Mouse (Mus musculus) spleen, adult 2 months (tissue): ENCODE data around the gene Maea. TPM values are rescaled to one million over a fixed set of nuclear protein-coding genes. Genes with fewer than 3 reads are reported as not detected.

Experiments used
- DNase-seq, 2 experiments: peaks; one replicate each; pipeline versions ENCODE4 v3.0.0 to v3.0.0-alpha.2; 2012 to 2021; ENCODE audit warnings: low spot score in 2 of 2, low read depth in 1 of 2
- H3K27ac ChIP-seq: fragments of 200-500 bp; 2 replicates; pipeline ENCODE4 v1.5.1; 2012; ENCODE audit warnings: low read length, inconsistent platforms; ENCODE audit not compliant: insufficient read depth
- H3K27me3 ChIP-seq: fragments of 200-500 bp; 2 replicates; pipeline ENCODE4 v1.6.1; 2012; ENCODE audit warnings: mild to moderate bottlenecking, moderate library complexity, low read length, inconsistent platforms; ENCODE audit not compliant: control insufficient read depth, insufficient read depth
- H3K36me3 ChIP-seq: fragments of 200-500 bp; 2 replicates; pipeline ENCODE4 v1.6.1; 2012; ENCODE audit warnings: mild to moderate bottlenecking, low read length, inconsistent platforms; ENCODE audit not compliant: control insufficient read depth, insufficient read depth
- H3K4me1 ChIP-seq: fragments of 200-500 bp; 2 replicates; pipeline ENCODE4 v1.6.1; 2011; ENCODE audit warnings: inconsistent platforms; ENCODE audit not compliant: control insufficient read depth, insufficient read depth, insufficient read length
- H3K4me3 ChIP-seq: fragments of 200-500 bp; 2 replicates; pipeline ENCODE4 v1.5.1; 2011; ENCODE audit warnings: mild to moderate bottlenecking, inconsistent platforms; ENCODE audit not compliant: insufficient read depth, insufficient read length; ENCODE audit errors: extremely low read depth
- CTCF ChIP-seq: fragments of 200-500 bp; IDR thresholded peaks from 2 replicates; pipeline ENCODE4 v1.5.1; 2011; ENCODE audit warnings: mild to moderate bottlenecking, inconsistent platforms; ENCODE audit not compliant: insufficient read depth, insufficient read length, insufficient replicate concordance; ENCODE audit errors: extremely low read depth
- POLR2A ChIP-seq: fragments of 200-500 bp; IDR thresholded peaks from 2 replicates; pipeline ENCODE4 v1.6.1; 2011; ENCODE audit warnings: low read depth, low read length, inconsistent platforms
- WGBS: fragments of 180-500 bp; shearing (Covaris S2); methylation state at CpG from one replicate; pipeline ENCODE4 v1.1.7; 2018; 5-methylcytosine and 5-hydroxymethylcytosine counted together
- polyA plus RNA-seq: library from polyadenylated mRNA; depleted of rRNA; stranded (reverse); fragments of >200 nt; gene quantifications from 2 replicates; pipeline ENCODE4 v1.2.3, GENCODE M21; 2012; rRNA removed

Maea gene
- 68.2 and 77.3 TPM in 2 replicates for polyA plus RNA-seq

DNA sequence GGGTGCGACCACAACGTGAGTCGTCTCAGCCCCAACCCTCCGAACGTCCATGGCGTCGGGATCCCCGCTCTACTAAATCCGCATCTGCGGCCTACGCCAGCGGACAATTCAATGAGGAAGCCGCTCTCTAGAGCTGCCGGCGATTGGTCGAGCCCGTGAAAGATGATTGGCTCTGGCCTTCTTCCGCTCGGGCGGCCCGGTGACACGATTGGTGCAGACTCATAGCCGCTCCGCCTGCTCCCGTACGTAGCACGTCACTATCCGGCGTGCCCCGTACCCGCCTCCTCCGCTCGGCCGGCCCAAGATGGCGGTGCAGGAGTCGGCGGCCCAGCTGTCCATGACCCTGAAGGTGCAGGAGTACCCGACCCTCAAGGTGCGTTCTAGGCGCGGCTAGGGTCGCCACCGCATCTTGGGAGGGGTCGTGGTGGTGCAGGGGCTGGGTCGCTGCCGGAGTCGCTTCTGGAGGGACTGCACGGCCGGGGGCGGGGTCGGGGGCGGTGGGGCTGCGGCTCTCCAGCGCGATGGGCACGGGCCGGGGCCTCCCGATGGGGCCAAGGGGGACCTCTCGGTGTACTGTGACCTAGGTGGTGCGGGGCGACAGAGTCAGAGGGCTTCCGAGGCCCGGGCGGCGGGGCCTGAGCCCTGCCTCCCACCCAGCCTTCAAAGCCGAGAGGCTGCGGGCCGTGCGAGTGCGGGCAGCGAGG, at the start of gene Maea:
TSS of gene Maea (plus strand) at position 237 of the 704 bp plus-strand sequence.
- WGBS = under 1% methylated on average over 71 of the region's 71 CpGs
- TF ChIP-seq POLR2A (peak; percentile 85), CTCF (no peak)
- peak; percentile 93 to 94 for DNase-seq
- Histone ChIP-seq H3K4me1 (peaks cover 14% of the 10 kb centered on the region; the same call in 1 of the 2 replicates), H3K36me3 (peaks cover 2% of the 10 kb centered on the region; the same call in 1 of the 2 replicates), H3K27me3 (no peaks in the 10 kb centered on the region), H3K4me3 (peak within 1 kb of the TSS; percentile 95), H3K27ac (peak within 1 kb of the TSS; percentile 78)

DNA sequence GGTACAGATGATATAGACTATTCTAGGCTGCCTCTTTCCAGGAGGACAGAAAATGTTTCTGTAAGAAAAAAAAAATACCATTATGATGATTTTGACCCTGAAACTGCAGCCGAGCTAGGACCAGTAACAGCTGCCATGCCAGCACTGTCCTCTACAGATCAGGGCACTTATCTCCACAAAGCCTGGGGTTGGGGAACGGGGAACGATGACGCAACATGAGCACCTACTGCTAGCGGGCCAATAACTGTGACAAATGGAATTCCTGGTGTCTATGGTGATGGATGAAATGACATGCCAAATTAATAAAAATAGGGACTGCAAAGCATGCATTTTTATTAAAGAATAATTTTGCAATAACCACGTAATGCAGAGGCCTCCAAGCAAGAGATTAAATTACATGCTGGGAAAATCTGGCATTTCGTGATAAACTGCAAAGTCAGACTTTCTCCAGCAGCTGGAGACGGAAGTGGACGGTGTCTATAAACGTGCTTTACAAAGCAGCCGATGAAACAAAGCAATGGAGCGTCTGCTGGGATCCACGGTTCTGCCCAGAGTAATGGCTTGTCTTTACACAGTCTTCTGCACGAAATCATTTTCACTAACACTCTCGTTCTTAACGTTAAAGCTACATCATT, 41.4 kb upstream of the Maea start:
- Histone ChIP-seq H3K36me3 (no peaks in the 10 kb centered on the region), H3K27ac (no peak overlapping the region), H3K4me1 (peaks cover 2% of the 10 kb centered on the region; the same call in 1 of the 2 replicates), H3K27me3 (no peaks in the 10 kb centered on the region), H3K4me3 (no peak overlapping the region)
- no peak for TF ChIP-seq POLR2A
- no peak for TF ChIP-seq CTCF
- DNase-seq = no peak
- WGBS = 82% methylated on average over 16 of the region's 16 CpGs

DNA sequence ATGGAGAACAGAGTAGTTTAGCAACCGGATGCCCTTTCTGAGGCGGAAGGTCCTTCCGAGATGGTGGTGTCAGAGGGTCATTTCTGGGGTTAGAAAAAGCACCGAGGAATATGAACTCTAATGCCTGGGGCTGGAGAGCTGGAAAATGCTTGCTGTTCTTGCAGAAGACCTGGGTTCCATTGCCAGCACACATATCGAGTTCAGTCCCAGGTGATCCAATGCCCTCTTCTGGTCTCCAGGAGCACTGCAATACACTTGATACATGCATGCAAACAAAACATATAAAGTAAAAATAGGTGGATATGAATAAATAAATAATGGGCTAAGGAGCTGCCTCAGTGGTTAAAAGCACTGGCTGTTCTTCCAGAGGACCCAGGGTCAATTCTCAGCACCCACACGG, 38.1 kb upstream of the Maea start:
- Histone ChIP-seq H3K4me1 (peaks cover 2% of the 10 kb centered on the region; the same call in 1 of the 2 replicates), H3K27me3 (no peaks in the 10 kb centered on the region), H3K27ac (no peak overlapping the region), H3K4me3 (no peak overlapping the region), H3K36me3 (no peaks in the 10 kb centered on the region)
- no peak for TF ChIP-seq POLR2A
- peak; percentile 34; the same call in 1 of the 2 replicates for TF ChIP-seq CTCF
- peak; percentile 12 to 23 for DNase-seq
- 62% methylated on average over 6 of the region's 6 CpGs for WGBS

DNA sequence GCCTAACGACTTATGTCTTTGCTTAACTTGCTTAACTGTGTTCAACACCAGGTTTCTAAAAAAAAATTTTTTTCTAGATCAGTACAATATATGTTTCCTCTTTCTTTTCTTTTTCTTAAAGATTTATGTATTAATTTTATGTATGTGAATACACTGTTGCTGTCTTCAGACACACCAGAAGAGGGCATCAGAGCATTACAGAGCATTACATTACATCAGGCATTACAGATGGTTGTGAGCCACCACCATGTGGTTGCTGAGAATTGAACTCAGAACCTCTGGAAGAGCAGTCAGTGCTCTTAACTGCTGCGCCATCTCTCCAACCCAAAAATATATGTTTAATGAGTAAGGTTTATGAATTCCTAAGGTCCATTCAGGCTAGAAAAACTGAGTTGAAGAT, 33.5 kb upstream of the Maea start:
- 80% methylated on average over 2 of the region's 2 CpGs for WGBS
- Histone ChIP-seq H3K4me1 (peaks cover 5% of the 10 kb centered on the region), H3K27me3 (no peaks in the 10 kb centered on the region), H3K27ac (no peak overlapping the region), H3K36me3 (no peaks in the 10 kb centered on the region), H3K4me3 (no peak overlapping the region)
- DNase-seq = no peak
- TF ChIP-seq CTCF = no peak
- no peak for TF ChIP-seq POLR2A

DNA sequence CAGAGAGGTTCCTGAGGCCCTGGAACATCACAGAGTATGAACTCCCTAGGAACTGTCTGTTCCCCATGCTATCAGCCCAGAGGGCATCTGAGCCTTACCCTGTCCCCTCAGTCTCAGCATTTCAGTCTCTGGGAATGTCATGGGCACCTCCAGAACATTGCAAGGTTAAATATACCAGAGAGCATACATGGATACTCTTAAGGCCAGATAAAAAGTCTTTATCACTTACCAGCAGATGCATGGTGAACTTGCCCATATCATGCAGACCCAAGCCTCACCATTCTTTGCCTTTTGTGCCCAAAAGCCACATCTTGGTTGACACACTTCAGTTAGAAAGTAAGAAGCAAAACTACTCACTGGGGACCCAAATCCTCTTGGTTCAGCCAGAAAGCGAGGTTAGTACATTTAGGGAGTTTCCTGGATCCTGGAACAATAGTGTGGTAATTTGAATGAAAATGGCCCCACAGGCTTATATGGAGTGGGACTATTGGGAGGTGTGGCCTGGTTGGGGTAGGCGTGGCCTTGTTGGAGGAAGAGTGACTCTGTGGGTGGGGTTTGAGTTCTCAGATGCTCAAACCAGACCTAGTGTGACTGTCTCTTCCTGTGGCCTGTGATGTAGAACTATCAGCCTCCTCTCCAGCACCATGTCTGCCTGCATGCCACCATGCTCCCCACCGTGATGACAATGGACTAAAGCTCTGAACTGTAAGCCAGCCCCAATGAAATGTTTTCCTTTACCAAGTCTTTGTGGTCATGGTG, 24.4 kb upstream of the Maea start:
- TF ChIP-seq CTCF (no peak), POLR2A (no peak)
- no peak for DNase-seq
- Histone ChIP-seq H3K27ac (no peak overlapping the region), H3K36me3 (no peaks in the 10 kb centered on the region), H3K27me3 (no peaks in the 10 kb centered on the region), H3K4me3 (no peak overlapping the region), H3K4me1 (no peaks in the 10 kb centered on the region; the same call in 1 of the 2 replicates)
- 83% methylated on average over 3 of the region's 3 CpGs for WGBS

DNA sequence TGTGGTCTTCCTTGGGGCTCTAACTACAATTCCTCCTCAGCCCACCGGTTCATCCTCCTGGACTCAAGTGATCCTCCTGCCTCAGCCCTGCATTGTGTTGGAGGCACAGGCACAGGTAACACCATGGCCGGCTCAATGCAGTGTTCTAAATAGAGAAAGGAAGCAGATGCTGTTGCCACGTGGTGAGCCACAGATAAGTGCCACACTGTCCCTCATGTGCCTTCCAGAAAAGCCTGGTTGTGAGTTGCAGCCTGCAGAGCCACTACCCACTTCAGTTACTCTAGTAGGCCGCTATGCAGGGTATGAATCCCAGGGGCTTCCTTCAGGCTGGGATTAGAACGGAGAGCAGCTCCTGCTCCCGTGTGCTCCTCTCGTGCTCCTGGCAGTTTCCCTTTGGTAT, 23.1 kb upstream of the Maea start:
- H3K27me3 ChIP-seq = no peaks in the 10 kb centered on the region
- H3K36me3 ChIP-seq = no peaks in the 10 kb centered on the region
- no peak overlapping the region for H3K27ac ChIP-seq
- no peaks in the 10 kb centered on the region; the same call in 1 of the 2 replicates for H3K4me1 ChIP-seq
- DNase-seq = no peak
- 80% methylated on average over 7 of the region's 7 CpGs for WGBS
- no peak overlapping the region for H3K4me3 ChIP-seq
- TF ChIP-seq CTCF (no peak), POLR2A (no peak)

DNA sequence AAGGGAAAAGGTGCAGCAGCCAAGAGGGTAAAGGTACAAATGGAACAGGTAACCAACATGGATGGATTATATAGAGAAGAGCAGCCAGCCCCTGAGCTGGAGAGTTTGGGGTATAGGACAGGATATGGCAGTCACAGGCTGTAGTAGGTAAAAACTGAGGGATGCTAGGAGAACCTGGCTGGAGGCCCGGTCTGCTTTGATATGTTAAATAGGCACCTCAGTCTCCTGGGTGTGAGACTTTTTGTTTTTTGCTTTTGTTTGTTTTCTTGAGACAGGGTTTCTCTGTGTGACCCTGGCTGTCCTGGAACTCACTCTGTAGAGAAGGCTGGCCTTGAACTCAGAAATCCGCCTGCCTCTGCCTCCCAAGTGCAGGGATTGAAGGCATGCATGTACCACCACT, 10.8 kb upstream of the Maea start:
- TF ChIP-seq POLR2A (no peak), CTCF (no peak)
- H3K4me3 ChIP-seq = no peak overlapping the region
- H3K36me3 ChIP-seq = no peaks in the 10 kb centered on the region
- H3K27me3 ChIP-seq = no peaks in the 10 kb centered on the region
- H3K4me1 ChIP-seq = no peaks in the 10 kb centered on the region
- WGBS = 61% methylated on average over 2 of the region's 2 CpGs
- H3K27ac ChIP-seq = no peak overlapping the region
- no peak for DNase-seq
